Mouse (Mus musculus) brain, embryonic 14.5 days (tissue): Measurements from ENCODE around the gene Ttc37. TPM values are rescaled to one million over a fixed set of nuclear protein-coding genes. Genes with fewer than 3 reads are reported as not detected.

Experiments used
- DNase-seq: peaks from one replicate; pipeline ENCODE4 v3.0.0-alpha.2; 2011; ENCODE audit warnings: low read depth
- CTCF ChIP-seq: fragments of 200-500 bp; IDR thresholded peaks from 2 replicates; pipeline ENCODE4 v1.5.1; 2012; ENCODE audit warnings: inconsistent platforms, mild to moderate bottlenecking, moderate library complexity, borderline replicate concordance; ENCODE audit not compliant: insufficient read depth, insufficient read length; ENCODE audit errors: extremely low read depth
- POLR2A ChIP-seq: fragments of 200-500 bp; IDR thresholded peaks from 2 replicates; pipeline ENCODE4 v1.6.1; 2012; ENCODE audit warnings: mild to moderate bottlenecking, inconsistent platforms, borderline replicate concordance; ENCODE audit not compliant: poor library complexity, insufficient read depth, insufficient read length, severe bottlenecking; ENCODE audit errors: extremely low read depth
- polyA plus RNA-seq: library from polyadenylated mRNA; depleted of rRNA; stranded (reverse); fragments of >200 nt; gene quantifications from 2 replicates; pipeline ENCODE4 v1.2.3, GENCODE M21; 2012

The Ttc37 gene
- polyA plus RNA-seq, 1 experiment = 12.9 TPM

- TF ChIP-seq CTCF (no peak), POLR2A (no peak)
- no peak for DNase-seq
Measured at GRCm38 (mm10) chr13:76098116-76098492, 430 bp upstream of the Ttc37 start.

- no peak for DNase-seq
- TF ChIP-seq CTCF (no peak), POLR2A (no peak)
Measured at GRCm38 (mm10) chr13:76101989-76102388, 3.5 kb downstream of the Ttc37 start.

GRCm38 (mm10) chr13:76109069-76109824 lies 10.7 kb downstream of the Ttc37 start:
- no peak for DNase-seq
- TF ChIP-seq CTCF (no peak), POLR2A (no peak)

- DNase-seq = no peak
- TF ChIP-seq POLR2A = no peak
- TF ChIP-seq CTCF = no peak
Measured at GRCm38 (mm10) chr13:76128799-76129198, 30.3 kb downstream of the Ttc37 start.

GRCm38 (mm10) chr13:76132415-76132814 lies 33.9 kb downstream of the Ttc37 start:
- TF ChIP-seq POLR2A (no peak), CTCF (no peak)
- DNase-seq = no peak

GRCm38 (mm10) chr13:76138862-76139261 lies 40.3 kb downstream of the Ttc37 start:
- DNase-seq = no peak
- no peak for TF ChIP-seq POLR2A
- TF ChIP-seq CTCF = no peak

GRCm38 (mm10) chr13:76141117-76141808 lies 42.7 kb downstream of the Ttc37 start:
- no peak for DNase-seq
- TF ChIP-seq POLR2A = no peak
- no peak for TF ChIP-seq CTCF

- TF ChIP-seq CTCF (peak; percentile 21; the same call in 1 of the 2 replicates), POLR2A (no peak)
- DNase-seq = peak; percentile 30
Measured at GRCm38 (mm10) chr13:76150483-76150882, 51.9 kb downstream of the Ttc37 start.

GRCm38 (mm10) chr13:76157099-76157498 lies 58.6 kb downstream of the Ttc37 start:
- no peak for TF ChIP-seq CTCF
- no peak for TF ChIP-seq POLR2A
- no peak for DNase-seq

GRCm38 (mm10) chr13:76157508-76157907 lies 59.0 kb downstream of the Ttc37 start:
- no peak for DNase-seq
- TF ChIP-seq CTCF = no peak
- no peak for TF ChIP-seq POLR2A

GRCm38 (mm10) chr13:76160587-76160986 lies 62.1 kb downstream of the Ttc37 start:
- no peak for DNase-seq
- TF ChIP-seq CTCF (no peak), POLR2A (no peak)

GRCm38 (mm10) chr13:76174297-76174696 lies 75.8 kb downstream of the Ttc37 start:
- no peak for DNase-seq
- TF ChIP-seq CTCF = no peak
- TF ChIP-seq POLR2A = no peak

- no peak for TF ChIP-seq CTCF
- TF ChIP-seq POLR2A = no peak
- peak; percentile 14 for DNase-seq
Measured at GRCm38 (mm10) chr13:76178700-76179099, 80.2 kb downstream of the Ttc37 start.
